Mouse (Mus musculus) hindlimb bud, embryonic 11.5 days (tissue): ENCODE measurements around the gene Rpap1.

Experiments used
- DNase-seq: peaks from one replicate; pipeline ENCODE4 v3.0.0-alpha.2; 2012; ENCODE audit warnings: low read depth, low spot score; ENCODE audit errors: extremely low spot score

The Rpap1 gene

DNA sequence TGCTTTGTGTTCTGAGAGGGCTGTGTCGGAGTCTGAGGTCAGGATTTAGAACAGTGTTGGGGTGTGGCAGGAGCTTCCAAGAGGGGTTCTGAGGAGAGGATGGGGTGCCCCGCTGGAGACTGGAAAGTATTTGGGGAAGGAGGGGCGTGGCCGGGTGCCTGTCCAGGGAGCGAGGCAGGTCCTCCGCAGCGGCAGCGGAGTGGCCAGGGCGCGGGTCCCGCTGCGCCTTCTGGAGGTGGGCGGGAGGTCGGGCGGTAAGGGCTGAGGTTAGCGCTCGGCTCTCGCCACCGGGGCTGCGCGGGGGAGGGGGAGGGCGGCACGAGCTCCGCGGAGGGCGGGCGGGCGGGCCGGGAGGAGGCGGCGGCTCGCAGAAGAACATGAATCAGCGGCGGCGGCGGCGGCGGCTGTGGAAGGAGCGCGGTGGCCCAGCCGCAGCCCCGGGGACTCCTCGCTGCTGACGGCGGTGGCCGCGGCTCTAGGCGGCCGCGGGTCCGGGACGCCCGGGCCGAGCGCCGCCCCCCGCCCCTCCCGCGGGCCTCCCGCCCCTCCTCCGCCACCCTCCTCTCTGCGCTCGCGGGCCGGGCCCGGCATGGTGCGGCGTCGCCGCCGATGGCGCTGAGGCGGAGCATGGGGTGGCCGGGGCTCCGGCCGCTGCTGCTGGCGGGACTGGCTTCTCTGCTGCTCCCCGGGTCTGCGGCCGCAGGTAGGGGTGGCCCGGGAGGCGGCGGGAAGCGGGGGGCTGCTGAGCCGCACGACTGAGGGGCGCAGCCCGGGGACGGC, 12.0 kb upstream of the Rpap1 start:
- DNase-seq, result no peak

DNA sequence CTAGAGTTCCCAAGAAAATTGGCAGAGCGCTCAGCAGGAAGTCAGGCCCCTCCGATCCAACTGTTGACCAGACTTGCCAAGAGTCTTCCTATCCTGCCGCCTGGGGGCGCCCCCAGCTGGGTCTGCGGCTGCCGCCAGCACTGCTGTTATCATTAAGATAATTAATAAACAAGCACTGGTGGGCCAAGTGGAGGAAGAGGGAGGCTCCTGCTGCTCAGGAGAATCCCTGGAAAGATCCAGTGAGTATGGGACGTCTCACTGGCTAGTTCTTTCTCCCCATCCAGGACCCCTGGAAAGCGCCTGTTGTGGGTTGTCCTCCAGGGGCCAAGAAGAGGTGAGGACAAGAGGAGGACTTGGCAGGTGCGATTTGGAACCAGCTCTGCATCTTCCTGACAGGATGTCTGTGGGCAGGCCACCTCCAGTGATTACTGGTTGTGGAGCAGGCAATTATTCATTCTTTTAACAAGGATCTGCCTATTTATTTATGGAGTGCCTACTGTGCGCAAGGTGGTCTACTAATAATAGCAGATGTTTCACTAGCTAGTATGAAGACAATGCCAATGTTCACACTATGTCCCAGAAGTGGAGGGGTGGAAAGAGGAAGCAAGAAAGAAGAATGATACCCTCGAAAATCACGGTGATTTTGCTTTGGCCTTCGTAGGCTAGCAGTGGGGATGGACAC, 11.1 kb upstream of the Rpap1 start:
- DNase-seq, result no peak

DNA sequence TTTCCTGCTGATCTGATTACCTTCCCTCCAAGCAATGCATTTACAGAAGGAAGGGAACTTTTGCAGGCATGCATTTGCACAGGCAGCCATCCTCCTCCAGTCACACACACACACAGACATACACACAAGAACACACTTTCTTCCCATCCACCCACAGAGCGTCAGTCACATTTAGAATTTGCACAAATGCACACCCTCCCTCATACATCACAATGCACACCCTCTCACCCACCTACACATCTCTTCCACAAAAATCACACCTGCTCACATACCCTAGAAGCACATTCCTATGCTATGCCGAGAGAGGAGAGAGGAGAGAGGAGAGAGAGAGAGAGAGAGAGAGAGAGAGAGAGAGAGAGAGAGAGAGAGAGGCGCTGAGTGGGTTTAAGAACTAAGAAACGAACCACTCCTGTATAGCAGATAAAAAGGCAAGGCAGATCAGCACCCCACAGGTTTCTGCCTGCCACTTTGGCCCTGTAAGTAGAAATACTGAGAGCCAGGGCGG, 10.0 kb upstream of the Rpap1 start, which contains the start of gene Tyro3:
TSS of gene Tyro3 (plus strand) at position 455 of the 505 bp plus-strand sequence.
- no peak for DNase-seq

DNA sequence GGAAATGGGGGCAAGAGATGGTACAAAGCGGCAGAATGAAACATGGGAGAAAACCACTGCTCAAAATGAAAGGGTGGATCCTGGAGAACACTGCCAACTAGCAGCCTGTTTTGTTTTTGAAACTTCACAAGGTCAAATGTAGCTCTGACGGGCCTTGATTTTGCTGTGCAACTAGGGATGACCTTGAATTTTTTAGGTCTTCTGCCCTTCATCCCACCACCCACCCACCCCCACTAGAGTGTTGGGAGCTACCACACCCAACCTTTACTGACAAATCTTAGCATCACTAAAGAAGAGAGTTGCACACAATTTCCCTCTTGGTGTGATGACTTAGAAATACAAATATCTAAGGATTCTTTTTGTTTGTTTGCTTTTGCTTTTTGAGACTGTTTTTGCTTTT, 2.7 kb upstream of the Rpap1 start:
- no peak for DNase-seq

DNA sequence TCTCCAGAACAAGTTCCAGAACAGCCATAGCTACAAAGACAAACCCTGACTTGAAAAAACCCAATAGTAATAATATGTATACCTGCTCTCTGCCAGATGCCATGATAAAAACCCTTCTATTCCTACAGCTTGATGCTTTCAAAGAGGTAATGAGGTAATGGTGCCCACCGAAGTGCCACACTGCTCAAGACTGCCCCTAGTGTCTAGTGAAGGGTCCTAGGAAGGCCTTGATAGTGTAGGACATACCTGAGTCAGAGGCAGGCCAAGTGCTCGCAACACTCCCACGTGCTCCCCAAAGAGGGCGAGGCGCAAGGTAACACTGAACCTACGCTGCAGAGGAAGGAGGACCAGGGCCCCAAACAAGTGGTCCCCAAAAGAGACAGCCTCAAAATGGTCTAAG, 20.1 kb downstream of the Rpap1 start:
- DNase-seq, result no peak

DNA sequence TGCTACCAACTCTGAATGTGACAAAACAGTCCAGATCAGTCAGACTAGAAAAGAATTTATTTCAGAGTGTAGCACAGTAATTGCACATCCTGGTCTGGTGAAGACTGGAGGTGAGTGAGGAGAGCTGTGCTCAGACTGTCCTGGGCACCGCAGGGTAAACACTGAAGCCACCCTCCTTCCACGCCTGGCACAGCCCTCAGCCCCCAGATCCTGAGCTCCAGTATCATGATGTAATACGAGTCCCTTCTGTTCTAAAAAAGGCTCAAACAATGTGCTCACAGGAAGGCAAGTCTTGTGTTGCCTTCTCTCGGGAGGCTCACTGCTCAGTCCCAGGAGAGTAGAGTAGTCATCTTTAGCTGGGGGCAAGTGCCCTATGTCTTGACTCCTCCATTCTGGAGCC, 23.4 kb downstream of the Rpap1 start:
- no peak for DNase-seq

DNA sequence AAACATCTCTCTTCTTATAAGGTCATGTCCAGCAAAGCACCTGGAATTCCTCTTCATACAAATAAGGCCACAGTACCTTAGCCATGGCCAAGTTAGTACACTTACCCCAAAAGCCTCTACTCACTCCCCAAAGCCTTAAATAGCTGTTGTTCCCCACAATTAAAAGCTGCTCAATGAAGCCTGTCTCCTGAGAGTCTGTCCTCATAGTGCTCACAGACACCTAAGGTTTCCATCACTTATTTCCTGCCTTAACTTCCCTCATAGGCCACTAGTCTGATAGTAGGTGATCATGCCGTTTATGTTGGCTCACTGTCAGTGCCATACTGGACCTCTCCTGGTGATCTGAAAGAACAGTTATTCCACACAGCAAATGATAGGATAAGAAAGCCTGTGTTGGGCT, 25.1 kb downstream of the Rpap1 start:
- DNase-seq, result no peak

DNA sequence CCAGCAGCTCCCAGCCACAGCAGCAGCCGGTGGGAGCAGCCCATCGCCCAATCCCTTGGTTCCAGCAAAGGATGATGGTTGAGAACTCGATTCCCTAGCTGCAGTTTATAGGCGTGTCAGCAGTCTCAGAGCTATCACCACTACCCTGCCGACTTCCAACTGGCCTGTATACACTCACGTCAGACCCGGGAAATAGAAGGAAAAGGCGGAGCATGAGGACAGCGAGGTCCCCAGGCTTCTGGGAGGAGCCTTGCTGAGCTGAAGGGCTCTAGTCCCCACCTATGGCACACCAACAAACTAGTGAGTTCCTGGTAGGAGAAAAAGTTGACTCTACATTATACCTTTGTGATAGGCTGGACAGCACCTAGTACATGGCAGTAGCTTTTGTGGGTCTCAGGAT, 27.1 kb downstream of the Rpap1 start, which contains the start of gene Ltk:
TSS of gene Ltk (minus strand) at position 181 of the 400 bp plus-strand sequence.
- DNase-seq, result no peak

DNA sequence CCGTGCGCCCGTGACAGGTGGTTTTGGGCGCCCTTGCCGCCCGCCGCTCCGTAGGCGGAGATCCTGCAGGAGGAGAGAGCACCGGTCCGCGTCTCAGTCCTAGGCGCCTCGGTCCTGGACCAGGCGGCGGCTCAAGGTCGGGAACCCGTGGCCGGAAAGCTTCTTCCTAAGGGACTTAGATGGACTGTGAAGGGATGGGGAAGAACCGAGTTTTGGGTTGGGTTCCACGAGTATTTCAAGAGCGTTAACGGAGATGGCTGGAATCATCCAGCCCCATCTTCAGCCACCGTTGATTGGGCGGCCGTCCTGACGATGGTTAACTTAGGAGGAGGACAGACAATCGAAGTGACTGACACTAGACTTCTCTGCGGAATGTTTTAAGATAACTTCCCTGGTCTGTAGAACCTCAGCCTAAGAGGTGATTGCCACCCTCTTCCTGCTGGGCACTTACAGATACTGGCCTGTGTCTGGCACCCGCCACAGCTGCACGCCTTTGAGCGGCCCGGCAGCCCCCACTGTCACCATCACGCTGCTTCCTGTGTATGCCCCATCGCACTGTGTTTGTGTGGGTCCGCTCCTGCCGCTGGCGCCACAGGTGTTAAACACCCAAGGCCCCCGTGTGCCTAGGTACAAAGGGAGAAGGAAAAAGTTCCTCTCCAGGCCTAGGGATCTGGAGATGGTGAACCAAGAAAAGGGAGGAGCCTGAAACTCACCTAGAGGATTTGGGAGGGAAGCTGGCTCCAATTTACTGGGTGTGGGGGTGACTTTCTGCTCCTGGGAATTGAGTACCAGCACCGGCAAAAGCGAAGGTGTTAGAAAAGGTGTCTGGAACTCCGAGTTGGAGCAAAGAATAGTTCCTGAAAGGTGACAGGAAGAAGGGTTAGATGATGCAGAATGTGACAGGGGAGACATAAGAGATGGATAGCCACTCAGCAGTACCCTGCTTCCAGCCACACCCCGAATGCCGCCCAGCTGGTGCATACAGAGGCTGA, 28.2 kb downstream of the Rpap1 start:
- DNase-seq, result no peak

DNA sequence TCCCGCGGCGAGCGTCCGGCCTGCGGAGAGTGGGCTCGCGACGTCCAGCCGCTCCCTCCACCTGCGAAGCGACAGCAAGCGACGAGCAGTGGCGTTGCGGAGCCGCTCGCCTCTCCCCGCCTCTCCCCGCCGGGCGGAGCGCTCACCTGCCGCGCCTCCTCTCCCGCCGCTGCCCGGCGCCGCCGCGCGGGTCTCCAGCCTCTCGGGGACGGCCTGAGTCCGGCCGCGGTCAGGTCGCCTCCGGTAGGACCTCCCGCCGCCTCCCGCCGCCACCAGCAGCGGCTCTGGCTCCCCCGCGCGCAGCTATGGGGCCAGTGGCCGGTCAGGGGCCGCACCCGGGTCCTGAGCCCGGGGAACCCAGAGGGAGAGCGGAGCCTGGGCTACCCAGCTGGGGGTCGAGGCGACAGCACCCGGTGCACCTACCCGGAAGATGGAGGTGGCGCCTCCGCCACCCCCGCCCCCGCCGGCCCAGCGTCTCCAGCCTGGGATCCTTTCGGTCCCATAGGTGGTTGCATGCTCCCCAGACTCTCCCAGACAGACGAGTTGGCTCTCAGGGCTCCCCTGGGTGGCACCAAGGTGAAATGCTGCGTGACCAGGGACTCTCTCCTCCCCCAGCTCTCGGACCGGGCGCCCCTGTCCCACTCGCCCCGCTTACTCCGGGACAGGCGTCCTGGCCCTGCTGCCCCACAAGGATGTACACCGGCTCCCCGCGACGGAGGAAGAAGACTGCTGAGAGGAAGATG, 29.1 kb downstream of the Rpap1 start:
- no peak for DNase-seq

DNA sequence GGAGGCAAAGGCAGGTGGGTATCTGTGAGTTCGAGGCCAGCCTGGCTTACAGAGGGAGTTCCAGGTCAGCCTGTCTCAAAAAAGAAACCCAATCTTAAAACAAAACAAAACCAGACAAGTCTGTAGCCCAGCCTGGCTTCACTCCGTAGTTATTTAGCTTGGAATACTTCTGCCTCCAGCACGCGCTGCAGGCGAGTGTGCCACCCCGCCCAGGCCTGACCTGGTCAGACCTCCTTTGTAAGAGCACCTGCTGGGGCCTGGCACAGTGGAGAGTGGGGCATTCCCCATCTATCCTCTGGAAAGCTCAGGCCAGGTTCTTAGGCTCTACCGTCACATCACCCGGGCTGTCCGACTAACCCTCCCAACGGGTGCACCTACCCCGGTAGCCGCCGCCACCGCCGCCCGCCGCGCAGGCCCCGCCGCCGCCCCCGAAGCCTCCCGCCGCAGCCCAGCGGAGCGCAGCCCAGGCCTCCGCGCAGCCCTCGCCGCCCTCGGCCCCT, 29.7 kb downstream of the Rpap1 start:
- DNase-seq, result no peak

DNA sequence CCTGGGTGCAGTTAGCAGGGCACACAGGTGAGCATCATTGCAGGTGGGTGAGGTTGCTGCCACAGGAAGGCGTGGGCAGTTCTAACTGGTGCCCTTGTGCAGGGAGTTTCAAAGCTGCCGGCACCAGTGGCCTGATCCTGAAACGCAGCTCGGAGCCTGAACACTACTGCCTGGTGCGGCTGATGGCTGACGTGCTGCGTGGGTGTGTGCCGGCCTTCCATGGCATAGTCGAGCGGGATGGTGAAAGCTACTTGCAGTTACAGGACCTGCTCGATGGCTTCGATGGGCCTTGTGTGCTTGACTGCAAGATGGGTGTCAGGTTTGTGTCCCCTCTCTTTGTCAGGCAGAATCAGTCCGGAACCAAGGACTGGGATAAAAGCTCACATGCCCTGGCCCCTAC, 38.1 kb downstream of the Rpap1 start:
- no peak for DNase-seq

DNA sequence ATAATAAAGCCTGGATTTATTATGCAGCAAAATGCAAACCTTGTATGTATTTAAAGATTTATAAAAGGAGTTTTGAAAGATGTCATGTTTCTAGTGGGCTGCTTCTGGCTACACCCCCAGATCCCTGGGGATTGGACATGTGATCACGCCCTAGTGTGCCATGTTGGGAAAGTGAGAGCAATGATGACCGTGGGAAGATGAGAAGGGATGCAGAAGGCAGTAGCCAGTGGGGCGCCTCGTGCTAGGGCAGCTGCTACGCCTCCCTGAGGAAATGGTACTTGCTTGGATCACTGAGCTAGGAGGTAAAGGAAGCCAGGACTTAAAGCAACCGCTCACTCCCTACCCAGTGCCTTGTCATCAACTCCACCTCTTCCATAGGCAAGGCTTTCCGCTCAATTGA, 39.8 kb downstream of the Rpap1 start:
- no peak for DNase-seq

DNA sequence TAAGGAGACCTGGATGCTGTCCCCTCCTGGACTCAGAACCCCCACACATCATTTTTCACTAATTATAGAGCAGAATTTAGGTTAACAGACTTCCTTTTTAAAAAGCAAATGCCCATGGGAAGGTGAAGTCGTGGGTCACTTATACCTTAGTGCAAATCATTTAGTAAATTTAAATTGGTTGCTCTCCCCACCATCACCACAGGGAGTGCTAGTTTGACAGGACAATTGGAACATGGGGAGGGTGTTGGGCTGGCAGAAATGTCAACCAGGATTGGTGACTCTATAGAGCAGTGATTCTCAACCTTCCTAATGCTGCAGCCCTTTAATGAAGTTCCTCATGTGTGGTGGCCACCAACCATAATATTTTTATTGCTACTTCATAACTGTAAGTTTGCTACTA, 42.1 kb downstream of the Rpap1 start:
- no peak for DNase-seq

DNA sequence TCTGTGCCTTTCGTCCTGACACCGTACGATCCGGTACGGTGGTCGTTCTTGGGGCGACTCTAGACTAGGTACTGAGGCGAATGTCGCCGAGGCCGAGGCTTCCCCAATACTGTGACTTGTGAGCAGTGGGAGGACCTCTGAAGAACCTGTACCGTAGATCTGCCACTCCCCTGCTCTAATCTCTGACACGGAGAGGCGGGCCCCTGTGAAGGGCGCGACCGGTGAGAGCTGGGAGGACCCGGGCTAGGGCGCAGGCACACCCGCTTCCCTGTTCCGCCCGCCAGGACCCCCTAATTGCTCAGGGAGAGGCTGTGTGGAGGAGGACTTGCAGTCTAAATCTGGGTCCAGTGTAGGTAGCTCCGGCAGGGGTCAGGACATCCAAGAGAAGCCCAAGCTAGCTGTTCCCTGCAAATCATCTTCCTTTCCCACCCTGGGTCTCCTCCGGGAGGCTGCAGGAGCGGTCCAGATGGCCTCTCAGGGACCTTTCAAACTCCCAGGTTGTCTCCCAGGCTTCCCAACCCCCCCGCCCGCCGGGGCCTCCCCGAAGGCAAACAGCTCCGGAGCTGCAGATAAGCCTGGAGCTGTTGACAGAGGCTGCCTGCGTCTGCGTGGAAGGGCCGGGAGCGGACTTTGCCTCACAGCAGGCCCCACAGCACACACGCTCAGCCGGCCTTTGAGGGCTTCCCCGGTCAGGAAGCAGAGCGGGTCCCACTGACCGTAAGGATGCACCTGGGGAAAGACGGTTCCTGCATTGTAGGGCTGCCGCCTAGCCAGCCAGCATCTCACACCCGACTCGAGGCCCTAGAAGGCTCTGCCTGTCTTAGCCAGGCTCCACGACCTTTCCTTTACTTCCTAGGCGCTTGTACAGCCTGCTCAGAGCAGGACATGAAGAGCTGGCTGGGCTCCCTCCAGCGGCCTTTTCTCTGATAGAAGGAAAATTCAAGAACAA, 42.9 kb downstream of the Rpap1 start:
- DNase-seq, result no peak

DNA sequence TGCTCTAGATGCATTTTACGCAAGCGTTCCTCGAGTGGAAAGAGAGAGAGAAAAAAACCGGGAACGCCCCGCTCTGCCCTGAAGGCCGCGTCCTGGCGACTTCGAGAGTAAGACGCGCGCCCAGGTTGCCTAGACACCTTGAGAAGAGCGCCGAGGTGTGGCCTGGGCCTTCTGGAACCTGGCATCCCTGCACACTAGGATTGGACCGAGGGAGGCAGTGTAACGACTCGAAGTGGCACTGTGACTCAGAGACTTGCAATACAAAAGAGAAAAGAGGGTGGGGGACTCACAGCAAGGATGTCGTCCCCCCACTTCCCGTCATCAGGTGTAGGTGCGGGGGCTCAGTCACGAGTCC, 43.6 kb downstream of the Rpap1 start:
- DNase-seq, result no peak

DNA sequence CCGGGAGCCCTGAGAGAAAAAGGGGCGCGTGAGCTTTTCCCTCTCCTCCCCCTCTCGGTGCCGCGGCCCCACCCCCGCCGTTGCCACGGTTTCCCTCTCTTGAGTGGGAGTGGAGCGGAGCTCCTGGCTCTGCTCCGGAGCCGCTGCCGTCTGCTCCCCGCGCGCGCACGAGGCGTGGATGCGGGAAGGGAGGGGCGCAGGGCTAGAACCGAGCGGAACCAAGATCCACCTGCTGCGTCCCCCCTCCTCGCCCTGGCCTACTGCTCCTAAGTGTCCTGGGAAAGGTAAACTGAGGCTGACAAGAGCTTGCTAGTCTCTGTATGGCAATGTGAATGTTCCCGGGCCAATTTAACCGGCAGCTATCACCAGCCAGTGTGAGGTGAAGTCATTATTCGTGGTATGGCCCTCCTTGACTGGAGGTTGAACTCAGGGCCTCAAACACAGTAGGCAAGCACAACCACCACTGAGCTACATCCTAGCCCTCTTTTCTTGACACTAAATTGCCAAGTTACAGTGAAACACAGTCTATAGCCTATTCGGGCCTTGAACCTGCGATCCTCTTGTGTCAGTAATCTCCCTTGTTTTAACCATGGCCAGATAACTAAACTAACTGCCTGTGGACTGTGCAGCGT, 44.0 kb downstream of the Rpap1 start:
- DNase-seq, result no peak

DNA sequence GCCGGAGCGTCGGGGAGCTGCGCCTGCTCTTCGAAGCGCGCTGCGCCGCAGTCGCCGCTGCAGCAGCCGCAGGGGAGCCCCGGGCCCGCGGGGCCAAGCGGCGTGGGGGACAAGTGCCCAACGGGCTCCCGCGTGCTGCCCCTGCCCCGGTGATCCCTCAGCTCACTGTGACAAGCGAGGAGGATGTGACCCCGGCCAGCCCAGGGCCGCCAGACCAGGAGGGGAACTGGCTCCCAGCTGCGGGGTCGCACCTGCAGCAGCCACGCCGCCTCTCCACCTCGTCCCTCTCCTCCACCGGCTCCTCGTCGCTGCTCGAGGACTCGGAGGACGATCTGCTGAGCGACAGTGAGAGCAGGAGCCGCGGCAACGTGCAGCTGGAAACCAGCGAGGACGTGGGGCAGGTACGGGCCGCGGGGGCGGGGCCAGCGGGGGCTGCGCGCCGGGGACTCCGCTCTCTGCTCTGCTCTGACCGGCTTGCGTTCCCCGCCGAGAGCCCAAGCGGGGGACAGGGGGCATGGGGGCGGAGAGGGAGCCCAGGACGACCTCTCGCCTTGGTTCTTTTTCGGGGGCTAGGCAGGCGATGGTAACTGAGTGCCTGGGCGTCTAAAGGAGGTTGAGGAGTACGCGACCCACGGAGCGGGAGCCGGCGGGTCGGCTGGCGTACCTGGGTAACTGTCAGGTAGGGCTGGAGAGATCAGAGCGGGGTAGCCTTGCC, 44.7 kb downstream of the Rpap1 start:
- no peak for DNase-seq
